Mouse (Mus musculus) fibroblast of lung, adult 2 months (primary cell): ENCODE data around the gene Hist1h2ap.
"Not testable (repeated sequence)": the region's sequence is repeated elsewhere in the genome, so short reads cannot be mapped to it uniquely, and the experiment has no call there.

ENCODE experiments used
- DNase-seq: peaks from one replicate; pipeline ENCODE4 v3.0.0-alpha.2; 2011; ENCODE audit warnings: low read depth

Hist1h2ap gene

GRCm38 (mm10) chr13:21833461-21833860, at the start of gene Hist1h2ap, which contains the start of gene Hist1h2br:
Gene Hist1h2ap (minus strand): TSS chr13:21833507.
Gene Hist1h2br (plus strand): TSS chr13:21833743.
- DNase-seq = not testable (repeated sequence)

- DNase-seq = peak; percentile 33
These were observed 49.6 kb upstream of the Hist1h2ap start for GRCm38 (mm10) chr13:21882760-21883405.

- peak; percentile 26 for DNase-seq
These were observed 48.8 kb upstream of the Hist1h2ap start for GRCm38 (mm10) chr13:21881878-21882669.

GRCm38 (mm10) chr13:21880735-21881134, 47.4 kb upstream of the Hist1h2ap start:
- DNase-seq = no peak

GRCm38 (mm10) chr13:21865503-21865902, 32.2 kb upstream of the Hist1h2ap start:
- DNase-seq = not testable (repeated sequence)

GRCm38 (mm10) chr13:21861608-21862007, 28.3 kb upstream of the Hist1h2ap start:
- no peak for DNase-seq

- DNase-seq = no peak
These were observed 22.4 kb upstream of the Hist1h2ap start for GRCm38 (mm10) chr13:21855698-21856162.

- DNase-seq = no peak
These were observed 21.8 kb upstream of the Hist1h2ap start for GRCm38 (mm10) chr13:21855146-21855545.

- DNase-seq = no peak
These were observed 19.1 kb upstream of the Hist1h2ap start for GRCm38 (mm10) chr13:21852215-21852945.

- DNase-seq = not testable (repeated sequence)
These were observed 17.4 kb upstream of the Hist1h2ap start for GRCm38 (mm10) chr13:21850696-21851095.

- DNase-seq = no peak
These were observed 14.6 kb upstream of the Hist1h2ap start for GRCm38 (mm10) chr13:21847883-21848282.

- DNase-seq = not testable (repeated sequence)
These were observed 13.0 kb upstream of the Hist1h2ap start for GRCm38 (mm10) chr13:21846356-21846755.

GRCm38 (mm10) chr13:21840508-21840907, 7.2 kb upstream of the Hist1h2ap start:
- not testable (repeated sequence) for DNase-seq

- not testable (repeated sequence) for DNase-seq
These were observed 1.6 kb downstream of the Hist1h2ap start, which contains the start of gene Hist1h4n for GRCm38 (mm10) chr13:21831418-21832394. Gene Hist1h4n (minus strand): TSS chr13:21832196.

- DNase-seq = no peak
These were observed 3.0 kb downstream of the Hist1h2ap start for GRCm38 (mm10) chr13:21830344-21830743.

GRCm38 (mm10) chr13:21828511-21828910, 4.8 kb downstream of the Hist1h2ap start:
- no peak for DNase-seq

- not testable (repeated sequence) for DNase-seq
These were observed 13.0 kb downstream of the Hist1h2ap start for GRCm38 (mm10) chr13:21820082-21820890.

- not testable (repeated sequence) for DNase-seq
These were observed 21.2 kb downstream of the Hist1h2ap start for GRCm38 (mm10) chr13:21812092-21812491.

- not testable (repeated sequence) for DNase-seq
These were observed 21.8 kb downstream of the Hist1h2ap start, which contains the start of gene Hist1h4m for GRCm38 (mm10) chr13:21811539-21811938. Gene Hist1h4m (plus strand): TSS chr13:21811746.

GRCm38 (mm10) chr13:21811074-21811473, 22.2 kb downstream of the Hist1h2ap start:
- DNase-seq = not testable (repeated sequence)
